Mouse (Mus musculus) stomach, embryonic 14.5 days (tissue): ENCODE results near the gene 1110057P08Rik. TPM values are rescaled to one million over a fixed set of nuclear protein-coding genes. Genes with fewer than 3 reads are reported as not detected.

Experiments used
- polyA plus RNA-seq: library from polyadenylated mRNA; unstranded; fragments of >200 nt; fragmentation: Nextera tagmentation; extraction: Ambion mirVana; gene quantifications from 2 replicates; pipeline ENCODE4 v1.2.1, GENCODE M21; 2014

The 1110057P08Rik gene
- polyA plus RNA-seq, 1 experiment from 2014 or later: not detected

Other genes with a start within 250 kb of the 1110057P08Rik start
- gene Krtap19-9b, start 242.5 kb upstream of the 1110057P08Rik start, polyA plus RNA-seq: not detected in 2 replicates
- gene Krtap16-3, start 211.9 kb upstream of the 1110057P08Rik start, polyA plus RNA-seq: not detected in 2 replicates
- not detected in 2 replicates for gene Krtap22-2, start 164.0 kb upstream of the 1110057P08Rik start, polyA plus RNA-seq
- not detected in 2 replicates for gene Gm10229, start 159.5 kb upstream of the 1110057P08Rik start, polyA plus RNA-seq
- gene Krtap6-1, start 143.0 kb upstream of the 1110057P08Rik start, polyA plus RNA-seq: not detected in 2 replicates
- gene Gm10228, start 133.3 kb upstream of the 1110057P08Rik start, polyA plus RNA-seq: not detected in 2 replicates
- gene Krtap6-5, start 126.9 kb upstream of the 1110057P08Rik start, polyA plus RNA-seq: not detected in 2 replicates
- not detected in 2 replicates for gene 1110025L11Rik, start 110.7 kb upstream of the 1110057P08Rik start, polyA plus RNA-seq
- gene Krtap6-3, start 90.7 kb upstream of the 1110057P08Rik start, polyA plus RNA-seq: not detected in 2 replicates
- gene Gm6358, start 33.9 kb upstream of the 1110057P08Rik start, polyA plus RNA-seq: not detected in 2 replicates
- gene Gm10061, start 23.6 kb upstream of the 1110057P08Rik start, polyA plus RNA-seq: not detected in 2 replicates
- gene Gm9789, start 16.8 kb upstream of the 1110057P08Rik start, polyA plus RNA-seq: not detected in 2 replicates
- not detected in 2 replicates for gene Gm7735, start 5.2 kb upstream of the 1110057P08Rik start, polyA plus RNA-seq
- not detected in 2 replicates for gene Krtap20-2, start 31.1 kb downstream of the 1110057P08Rik start, polyA plus RNA-seq
- not detected in 2 replicates for gene Krtap21-1, start 229.1 kb downstream of the 1110057P08Rik start, polyA plus RNA-seq
- gene Krtap6-2, start 245.4 kb downstream of the 1110057P08Rik start, polyA plus RNA-seq: not detected in 2 replicates